Mouse (Mus musculus) brain, embryonic 14.5 days (tissue): ENCODE results near the gene Medag. TPM values are rescaled to one million over a fixed set of nuclear protein-coding genes. Genes with fewer than 3 reads are reported as not detected.

ENCODE experiments used
- DNase-seq: peaks from one replicate; pipeline ENCODE4 v3.0.0-alpha.2; 2011; ENCODE audit warnings: low read depth
- CTCF ChIP-seq: fragments of 200-500 bp; IDR thresholded peaks from 2 replicates; pipeline ENCODE4 v1.5.1; 2012; ENCODE audit warnings: inconsistent platforms, mild to moderate bottlenecking, moderate library complexity, borderline replicate concordance; ENCODE audit not compliant: insufficient read depth, insufficient read length; ENCODE audit errors: extremely low read depth
- POLR2A ChIP-seq: fragments of 200-500 bp; IDR thresholded peaks from 2 replicates; pipeline ENCODE4 v1.6.1; 2012; ENCODE audit warnings: mild to moderate bottlenecking, inconsistent platforms, borderline replicate concordance; ENCODE audit not compliant: poor library complexity, insufficient read depth, insufficient read length, severe bottlenecking; ENCODE audit errors: extremely low read depth
- polyA plus RNA-seq: library from polyadenylated mRNA; depleted of rRNA; stranded (reverse); fragments of >200 nt; gene quantifications from 2 replicates; pipeline ENCODE4 v1.2.3, GENCODE M21; 2012; rRNA removed

Medag gene
- polyA plus RNA-seq, 1 experiment: 3.5 TPM

DNA sequence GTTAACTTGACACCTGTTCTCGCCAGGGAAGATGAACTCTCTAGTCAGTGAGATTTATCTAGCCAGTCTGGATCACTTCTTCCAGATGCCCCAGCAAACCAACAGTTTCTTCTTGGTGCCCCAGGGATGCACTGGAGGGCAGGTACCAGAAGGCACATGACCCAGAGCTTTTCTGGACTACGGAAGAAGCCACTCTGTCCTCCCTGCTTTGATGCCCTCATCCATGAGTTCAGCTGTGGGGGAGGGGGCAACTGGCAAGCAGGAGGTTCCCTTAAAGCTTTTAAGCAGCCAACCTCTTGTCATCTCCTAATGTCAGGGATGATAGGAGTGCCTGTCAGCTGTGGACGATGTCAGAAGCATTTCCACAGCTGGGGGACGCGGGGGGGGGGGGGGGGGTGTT is 53.8 kb downstream of the Medag start:
- no peak for DNase-seq
- TF ChIP-seq CTCF: no peak
- no peak for TF ChIP-seq POLR2A

DNA sequence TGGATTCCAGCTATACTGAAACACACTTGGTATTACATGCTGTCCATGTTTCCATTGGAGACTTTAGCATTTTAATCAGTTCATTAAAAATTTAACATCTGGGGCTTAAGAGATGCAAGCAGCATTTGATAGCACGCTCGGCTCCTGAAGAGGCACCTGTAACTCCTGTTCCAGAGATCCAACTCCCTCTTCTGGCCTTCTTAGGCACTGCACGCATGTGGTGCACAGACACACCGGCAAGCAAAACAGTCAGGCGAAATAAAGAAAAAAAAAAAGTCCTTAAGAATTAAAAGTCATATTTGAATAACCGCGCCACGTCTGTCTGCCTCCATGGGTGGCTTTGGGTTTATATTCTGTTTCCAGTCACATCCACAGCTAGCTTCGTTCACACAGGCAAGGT is 62.6 kb downstream of the Medag start:
- TF ChIP-seq CTCF: peak; percentile 12; the same call in 1 of the 2 replicates
- no peak for TF ChIP-seq POLR2A

DNA sequence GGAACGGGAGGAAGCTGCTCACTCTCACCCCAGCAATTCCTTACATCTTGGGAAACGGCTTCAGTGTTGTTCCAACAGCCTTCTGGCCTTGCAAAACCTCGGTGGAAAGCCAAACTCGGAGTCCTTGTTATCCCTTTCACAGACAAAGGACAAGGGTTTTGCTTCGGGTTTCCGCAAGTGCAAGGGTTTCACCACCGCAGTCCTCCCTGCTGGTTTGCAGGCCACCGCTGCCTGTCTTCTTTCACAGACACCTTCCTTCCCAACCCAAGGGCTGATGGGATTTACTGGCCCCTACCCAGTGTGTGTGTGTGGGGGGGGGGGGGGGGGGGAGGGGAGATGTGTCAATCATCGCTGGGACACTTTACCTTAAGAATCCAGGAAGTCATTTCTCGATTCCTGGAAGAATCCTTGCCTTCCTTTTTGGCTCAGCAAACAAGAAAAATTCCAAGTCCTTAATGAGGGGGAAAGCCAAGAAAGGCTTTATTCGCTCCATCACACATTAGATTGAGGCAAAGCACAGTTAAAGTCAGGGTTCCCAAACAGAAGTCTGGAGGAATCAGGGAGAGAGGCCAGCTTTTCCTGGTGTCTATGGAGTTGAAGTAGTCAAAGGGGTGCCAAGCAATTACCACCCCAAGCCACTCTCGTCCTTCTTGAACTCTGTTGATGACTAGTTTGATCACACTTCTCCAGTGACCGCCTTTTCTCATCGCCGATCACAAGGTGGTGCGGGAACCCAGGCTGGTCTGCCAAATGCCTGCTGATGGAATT is 63.3 kb downstream of the Medag start:
- TF ChIP-seq POLR2A (no peak), CTCF (no peak)
- DNase-seq: peak; percentile 77

More for the DNA sequence above, 62.6 kb downstream of the Medag start:
- DNase-seq: no peak

Other genes starting within 250 kb of the Medag start
- 29.2 and 38.7 TPM in 2 replicates for gene Uspl1, start 227.4 kb upstream of the Medag start, polyA plus RNA-seq
- gene Hmgb1, start 227.3 kb upstream of the Medag start, polyA plus RNA-seq: 268 and 316 TPM in 2 replicates
- 11.4 and 12.7 TPM in 2 replicates for gene Alox5ap, start 147.0 kb upstream of the Medag start, polyA plus RNA-seq
- 1.4 TPM in 2 replicates for gene Tex26, start 27.9 kb downstream of the Medag start, polyA plus RNA-seq
- gene Wdr95, start 116.9 kb downstream of the Medag start, polyA plus RNA-seq: 0.37 and 0.42 TPM in 2 replicates
- gene Hsph1, start 224.6 kb downstream of the Medag start, polyA plus RNA-seq: 67.6 and 99.0 TPM in 2 replicates